Mouse (Mus musculus) cerebellum, adult 11-12 months (tissue): ENCODE results near the gene Tceal5.
A peak's percentile ranks its signal among the peaks of the same experiment; 100 is the strongest.

ENCODE experiments used
- DNase-seq: peaks from one replicate; pipeline ENCODE4 v3.0.0; 2022

The Tceal5 gene

GRCm38 (mm10) chrX:136203664-136204066 lies at the start of gene Tceal5:
Gene Tceal5, minus strand, starts transcription at chrX:136203876.
- DNase-seq: peak; percentile 79

GRCm38 (mm10) chrX:136252023-136252729 lies 48.5 kb upstream of the Tceal5 start:
- no peak for DNase-seq

- no peak for DNase-seq
These were observed 46.0 kb upstream of the Tceal5 start for GRCm38 (mm10) chrX:136249671-136250070.

GRCm38 (mm10) chrX:136248811-136249210 lies 45.1 kb upstream of the Tceal5 start:
- no peak for DNase-seq

- DNase-seq: peak; percentile 28
These were observed 41.9 kb upstream of the Tceal5 start for GRCm38 (mm10) chrX:136245521-136246071.

- peak; percentile 78 for DNase-seq
These were observed 41.0 kb upstream of the Tceal5 start, which contains the start of gene Tceal9 for GRCm38 (mm10) chrX:136244574-136245229. Gene Tceal9, plus strand, starts transcription at chrX:136245079.

GRCm38 (mm10) chrX:136243181-136243580 lies 39.5 kb upstream of the Tceal5 start:
- DNase-seq: no peak

GRCm38 (mm10) chrX:136238118-136238517 lies 34.4 kb upstream of the Tceal5 start:
- DNase-seq: no peak

- no peak for DNase-seq
These were observed 24.1 kb upstream of the Tceal5 start for GRCm38 (mm10) chrX:136227768-136228167.

GRCm38 (mm10) chrX:136223714-136224113 lies 20.0 kb upstream of the Tceal5 start:
- no peak for DNase-seq

GRCm38 (mm10) chrX:136216303-136216702 lies 12.6 kb upstream of the Tceal5 start:
- DNase-seq: no peak

- peak; percentile 30 for DNase-seq
These were observed 11.3 kb upstream of the Tceal5 start, which contains the start of the genes Tceal7 and Bex1 for GRCm38 (mm10) chrX:136214729-136215677. Gene Tceal7, plus strand, starts transcription at chrX:136214779. Gene Bex1, minus strand, starts transcription at chrX:136215513.

GRCm38 (mm10) chrX:136213396-136213795 lies 9.7 kb upstream of the Tceal5 start:
- DNase-seq: no peak

GRCm38 (mm10) chrX:136204406-136204805 lies 730 bp upstream of the Tceal5 start:
- DNase-seq: no peak

GRCm38 (mm10) chrX:136203257-136203656 lies 419 bp downstream of the Tceal5 start:
- DNase-seq: no peak

GRCm38 (mm10) chrX:136196873-136197272 lies 6.8 kb downstream of the Tceal5 start:
- DNase-seq: no peak

GRCm38 (mm10) chrX:136195193-136195944 lies 8.3 kb downstream of the Tceal5 start:
- DNase-seq: no peak

GRCm38 (mm10) chrX:136183107-136183506 lies 20.6 kb downstream of the Tceal5 start:
- no peak for DNase-seq

GRCm38 (mm10) chrX:136180897-136181553 lies 22.7 kb downstream of the Tceal5 start:
- DNase-seq: no peak

GRCm38 (mm10) chrX:136172786-136173185 lies 30.9 kb downstream of the Tceal5 start:
- DNase-seq: no peak

- peak; percentile 84 for DNase-seq
These were observed 31.5 kb downstream of the Tceal5 start, which contains the start of gene Tceal8 for GRCm38 (mm10) chrX:136172118-136172551. Gene Tceal8, minus strand, starts transcription at chrX:136172342.
